Mouse (Mus musculus) liver, adult (tissue): Measurements from ENCODE around the gene Grin2d.

Source experiments
- GATA4 ChIP-seq: IDR thresholded peaks from 2 replicates; pipeline ENCODE4 v1.6.1; 2014; ENCODE audit warnings: mild to moderate bottlenecking, low read length; ENCODE audit not compliant: insufficient replicate concordance

Gene Grin2d

DNA sequence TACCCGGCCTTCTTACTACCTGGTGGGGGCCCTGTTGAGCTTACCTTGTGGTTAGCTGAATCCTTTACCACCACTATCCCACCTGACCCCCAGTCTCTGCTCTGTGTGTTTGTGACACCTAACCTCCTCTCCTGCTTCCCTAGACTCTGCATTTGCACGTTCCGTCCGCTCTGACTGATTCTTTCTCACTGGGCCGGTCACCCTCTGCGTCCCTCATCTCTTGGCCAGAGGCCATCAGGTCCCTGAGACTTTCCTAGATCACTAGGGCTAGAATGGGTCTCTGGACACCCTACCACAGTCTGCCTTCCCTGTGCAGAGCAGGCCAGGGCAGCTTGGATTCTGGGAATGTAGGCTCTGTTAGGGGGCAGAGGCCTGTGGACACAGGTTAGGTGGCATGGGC, 35.9 kb upstream of the Grin2d start:
- TF ChIP-seq GATA4, result no peak

- no peak for TF ChIP-seq GATA4
These were observed 31.0 kb upstream of the Grin2d start for GRCm38 (mm10) chr7:45909145-45909544.

- no peak for TF ChIP-seq GATA4
These were observed 30.2 kb upstream of the Grin2d start for GRCm38 (mm10) chr7:45908384-45908783.

DNA sequence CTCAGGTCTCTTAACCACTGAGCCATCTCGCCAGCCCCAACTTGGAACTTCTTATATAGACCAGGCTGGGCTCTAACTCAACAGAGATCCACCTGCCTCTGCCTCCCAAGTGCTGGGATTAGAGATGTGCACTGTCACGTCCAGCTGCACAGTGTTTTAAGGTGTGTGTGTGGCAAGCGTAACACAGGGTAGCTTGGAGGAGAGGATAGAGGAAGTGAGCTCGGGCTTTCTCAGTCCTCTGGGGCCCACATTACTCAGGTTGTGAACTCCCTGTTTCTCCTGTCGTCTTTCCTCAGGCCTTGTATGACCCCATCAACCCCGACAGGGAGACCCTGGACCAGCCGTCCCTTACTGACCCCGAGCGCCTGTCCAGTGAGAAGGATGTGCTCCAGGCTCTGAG, 28.4 kb upstream of the Grin2d start:
- TF ChIP-seq GATA4, result no peak

- TF ChIP-seq GATA4, result no peak
These were observed 24.4 kb upstream of the Grin2d start for GRCm38 (mm10) chr7:45902481-45903002.

DNA sequence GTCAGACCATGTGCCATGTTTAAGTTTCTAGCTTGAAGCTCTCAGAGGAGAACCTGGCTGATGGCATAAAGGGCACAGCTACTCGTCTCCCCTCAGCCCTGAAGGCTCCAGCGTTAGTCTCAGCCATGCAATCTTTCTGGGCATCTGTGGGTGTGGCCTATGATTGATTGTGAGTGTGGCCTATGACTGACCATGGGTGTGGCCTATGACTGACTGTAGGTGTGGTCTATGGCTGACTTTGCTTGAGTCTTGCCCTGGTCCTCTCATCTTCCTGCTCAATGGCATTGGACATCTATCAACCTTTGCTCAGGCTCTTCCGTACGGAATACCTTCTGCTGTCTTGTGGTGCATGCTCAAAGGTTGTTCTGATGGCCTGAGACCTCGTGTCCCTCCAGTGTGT, 23.4 kb upstream of the Grin2d start:
- no peak for TF ChIP-seq GATA4

DNA sequence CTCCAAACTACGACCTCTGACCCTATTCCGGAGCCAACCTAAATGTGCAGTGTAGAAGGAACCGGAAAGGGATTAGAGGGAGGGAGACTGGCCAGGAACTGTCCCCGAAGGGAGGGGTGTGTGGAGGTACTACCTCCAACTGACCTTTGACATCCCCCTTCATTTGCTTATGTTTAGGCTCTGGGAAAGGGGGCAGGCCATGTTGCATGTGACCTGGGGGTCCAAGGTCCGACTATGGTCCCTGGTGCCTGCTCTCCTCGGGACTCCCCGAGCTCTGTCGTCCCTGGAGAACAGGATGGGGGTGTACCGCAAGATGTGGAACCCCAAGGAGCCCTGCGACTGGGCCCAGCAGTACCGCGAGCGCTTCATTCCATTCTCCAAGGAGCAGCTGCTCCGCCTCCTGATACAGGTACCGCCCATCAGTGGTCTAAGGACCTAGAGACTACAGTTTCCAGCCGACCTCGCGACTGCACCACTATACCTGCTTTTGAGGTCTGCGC, 19.1 kb upstream of the Grin2d start:
- TF ChIP-seq GATA4, result no peak

- peak; percentile 49; the same call in 1 of the 2 replicates for TF ChIP-seq GATA4
These were observed 18.5 kb upstream of the Grin2d start, which contains the start of the genes Syngr4 and Tmem143 for GRCm38 (mm10) chr7:45896517-45897257. Syngr4 (minus strand) TSS chr7:45896714. Tmem143 (plus strand) TSS chr7:45896941.

DNA sequence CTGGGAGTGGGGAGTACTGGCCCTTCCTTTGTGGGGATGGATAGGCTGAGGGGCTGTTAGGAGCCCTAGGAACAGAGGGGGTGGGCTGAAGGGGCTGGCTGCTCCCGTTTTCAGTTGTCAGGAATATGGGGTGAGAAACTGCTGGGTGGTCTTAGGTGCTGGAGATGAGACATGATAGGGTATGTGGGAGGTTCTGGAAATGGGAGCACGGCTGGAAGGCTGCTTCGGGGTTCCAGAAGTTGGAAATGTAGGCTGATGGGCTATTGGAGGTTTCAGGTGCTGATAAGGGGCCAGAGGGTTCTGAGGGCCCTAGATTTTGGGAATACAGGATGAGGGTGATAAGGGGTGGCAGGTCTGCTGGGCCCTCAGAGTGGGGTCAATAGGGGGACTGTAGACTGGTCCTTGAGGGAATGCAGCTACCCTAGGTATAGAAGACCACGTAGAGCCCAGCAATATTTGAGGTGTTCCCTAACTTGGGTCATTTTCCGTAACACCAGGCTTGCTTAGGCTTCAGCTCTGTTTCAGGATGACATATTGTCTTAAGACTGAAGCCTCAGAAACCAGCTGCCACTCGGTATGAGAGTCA, 17.8 kb upstream of the Grin2d start:
- no peak for TF ChIP-seq GATA4

DNA sequence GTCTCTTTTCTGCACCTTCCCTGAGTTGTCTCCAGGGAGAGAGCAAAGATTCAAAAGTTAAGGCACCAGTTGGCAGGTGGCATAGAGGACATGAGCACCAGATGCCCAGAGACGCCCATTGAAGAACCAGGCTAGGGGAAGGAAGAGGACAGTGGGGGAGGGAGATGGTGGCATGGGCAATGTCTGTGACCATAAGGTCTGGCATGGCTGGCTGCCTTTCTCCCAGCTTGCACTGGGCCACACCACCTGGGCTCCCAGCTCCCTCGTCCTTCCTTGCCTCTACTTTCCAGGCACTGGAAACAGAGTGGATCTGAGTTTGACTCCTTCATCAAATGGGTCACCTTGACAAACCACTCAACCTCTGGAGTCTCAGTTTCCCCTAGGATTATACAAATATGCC, 14.5 kb upstream of the Grin2d start:
- no peak for TF ChIP-seq GATA4

DNA sequence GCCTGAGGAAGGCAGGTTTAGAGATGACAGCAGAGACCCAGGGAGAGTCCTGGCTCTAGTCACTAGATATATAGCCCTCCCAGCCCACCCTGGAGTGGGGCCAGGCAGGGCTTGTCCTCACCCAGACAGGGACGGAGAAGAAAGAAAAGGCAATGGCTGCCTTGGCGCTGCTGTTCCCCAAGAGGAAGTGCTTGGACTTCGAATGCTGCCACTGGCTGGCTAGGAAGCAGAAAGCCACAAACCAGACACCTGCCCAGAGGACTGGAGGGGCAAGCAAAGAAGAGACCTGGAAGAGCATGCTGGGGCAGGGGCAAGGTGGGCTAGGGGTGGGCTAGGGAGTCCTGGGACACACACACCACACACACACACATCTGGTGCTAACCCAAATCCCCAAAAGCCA, 9.1 kb upstream of the Grin2d start:
- no peak for TF ChIP-seq GATA4

GRCm38 (mm10) chr7:45881011-45881410, 2.8 kb upstream of the Grin2d start:
- TF ChIP-seq GATA4, result no peak

DNA sequence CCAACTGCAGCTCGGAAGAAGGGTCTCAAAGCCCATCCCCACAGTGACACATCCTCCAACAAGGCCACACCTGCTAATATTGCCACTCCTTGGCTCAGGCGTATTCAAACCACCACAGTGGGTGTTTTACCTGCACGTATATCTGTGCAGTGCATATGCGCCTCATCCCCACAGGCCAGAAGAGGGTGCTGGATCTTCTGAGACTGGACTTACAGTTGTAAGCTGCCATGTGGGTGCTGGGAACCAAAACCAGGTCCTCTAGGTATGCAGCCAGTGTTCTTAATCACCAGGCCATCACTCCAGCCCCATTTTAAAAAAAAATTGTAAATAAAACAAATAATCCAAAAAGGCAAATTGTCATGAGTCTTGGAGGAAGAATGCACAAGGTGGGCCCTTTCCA, 2.4 kb upstream of the Grin2d start:
- TF ChIP-seq GATA4, result no peak

DNA sequence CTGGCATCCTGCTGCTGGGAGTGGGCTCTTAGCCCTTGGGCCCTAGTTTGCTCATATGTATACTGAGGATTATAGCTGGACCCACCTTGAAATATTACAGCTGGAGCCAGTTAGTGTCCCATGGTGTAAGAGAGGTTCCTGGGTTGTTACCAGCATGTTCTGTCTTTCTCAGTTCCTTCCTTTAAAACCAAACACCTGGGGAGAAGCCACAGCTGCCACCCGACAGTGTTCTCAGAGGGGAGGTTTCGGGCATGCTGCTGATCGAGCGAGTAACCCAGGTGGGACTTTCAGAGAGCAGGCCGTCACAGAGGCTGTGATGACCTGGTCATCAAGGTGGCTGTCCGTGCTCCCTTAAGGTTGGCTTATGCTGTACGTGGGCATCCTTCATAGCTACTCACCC, 1.3 kb downstream of the Grin2d start:
- TF ChIP-seq GATA4, result no peak

DNA sequence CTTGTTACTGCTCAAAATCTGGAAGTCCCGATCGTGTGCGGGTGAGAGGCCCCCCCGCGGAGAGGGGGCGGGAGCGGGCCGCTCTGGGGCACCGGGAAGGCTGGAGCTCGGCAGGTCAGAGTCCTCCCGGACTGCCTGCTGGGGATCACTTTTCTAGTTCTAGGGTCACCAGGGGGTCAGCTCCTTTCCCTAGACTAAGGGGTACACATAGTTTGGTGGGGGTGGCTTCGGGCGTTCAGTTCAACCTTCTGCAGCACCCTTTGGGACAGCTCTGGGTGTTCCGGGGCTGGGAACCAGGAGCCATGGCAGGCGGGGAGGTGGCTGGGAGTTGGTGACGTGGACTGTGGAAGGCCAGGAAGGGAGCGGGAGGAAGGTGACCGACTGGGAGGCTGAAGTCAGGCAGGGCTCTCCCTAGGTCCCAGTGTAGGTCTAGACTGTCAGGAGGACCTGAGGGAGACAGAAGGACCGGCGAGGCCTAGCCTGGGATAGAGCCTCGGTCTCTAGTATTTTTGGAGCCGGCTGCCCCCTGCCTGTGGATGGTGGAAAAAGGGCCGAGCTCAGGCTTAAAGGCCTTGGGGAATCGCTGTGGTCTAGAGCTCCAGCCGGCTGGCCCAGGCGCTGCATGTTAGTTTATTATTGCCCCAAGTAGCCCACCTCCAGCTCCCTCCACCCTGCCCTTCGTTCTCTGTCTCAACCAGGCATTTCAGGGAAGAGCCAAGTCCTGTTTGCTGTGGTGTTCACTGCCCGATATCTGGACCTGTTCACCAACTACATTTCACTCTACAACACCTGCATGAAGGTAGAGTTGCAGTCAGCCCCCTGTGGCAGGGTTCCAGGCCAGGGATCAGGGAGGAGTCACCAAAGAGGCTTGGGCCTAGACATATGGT, 4.9 kb downstream of the Grin2d start:
- no peak for TF ChIP-seq GATA4
